Mouse (Mus musculus) urinary bladder, postnatal 4 days (tissue): ENCODE results near the gene Gm48552.

Source experiments
- DNase-seq, 2 experiments: peaks; one replicate each; pipeline ENCODE4 v3.0.0; 2021 to 2022; ENCODE audit warnings: low spot score in 2 of 2

Gene Gm48552

GRCm38 (mm10) chr10:81405588-81406201 is 16.9 kb downstream of the Gm48552 start:
- DNase-seq = no peak

- no peak for DNase-seq
These were observed 18.0 kb downstream of the Gm48552 start for GRCm38 (mm10) chr10:81406504-81407440.

- DNase-seq = peak in 1 of 2 experiments; percentile 64
These were observed 19.0 kb downstream of the Gm48552 start for GRCm38 (mm10) chr10:81407539-81408423.

- DNase-seq = no peak
These were observed 19.6 kb downstream of the Gm48552 start for GRCm38 (mm10) chr10:81408424-81408729.

GRCm38 (mm10) chr10:81408871-81409291 is 20.1 kb downstream of the Gm48552 start:
- peak; percentile 68 to 78 for DNase-seq

- no peak for DNase-seq
These were observed 20.5 kb downstream of the Gm48552 start for GRCm38 (mm10) chr10:81409330-81409729.

- DNase-seq = no peak
These were observed 21.5 kb downstream of the Gm48552 start for GRCm38 (mm10) chr10:81410350-81410749.

GRCm38 (mm10) chr10:81410981-81411380 is 22.2 kb downstream of the Gm48552 start:
- DNase-seq = no peak

GRCm38 (mm10) chr10:81411471-81412400 is 22.9 kb downstream of the Gm48552 start:
- DNase-seq = peak; percentile 80 to 82

- no peak for DNase-seq
These were observed 23.9 kb downstream of the Gm48552 start for GRCm38 (mm10) chr10:81412586-81413309.

GRCm38 (mm10) chr10:81413310-81414261 is 24.8 kb downstream of the Gm48552 start:
- DNase-seq = peak; percentile 83 to 89

- DNase-seq = no peak
These were observed 25.9 kb downstream of the Gm48552 start for GRCm38 (mm10) chr10:81414682-81415081.

- DNase-seq = no peak
These were observed 26.3 kb downstream of the Gm48552 start for GRCm38 (mm10) chr10:81415146-81415545.

GRCm38 (mm10) chr10:81415549-81416310 is 26.9 kb downstream of the Gm48552 start:
- DNase-seq = no peak

- peak; percentile 81 for DNase-seq
These were observed 27.9 kb downstream of the Gm48552 start for GRCm38 (mm10) chr10:81416581-81417226.

- no peak for DNase-seq
These were observed 28.7 kb downstream of the Gm48552 start for GRCm38 (mm10) chr10:81417227-81418215.
